Comparison of ENCODE assay signal across 23 mouse cellular contexts in genomic region chr12:99009430-99009829, GRCm38 (mm10).
A peak's percentile ranks its signal among the peaks of the same experiment; 100 is the strongest.
DNase-seq lines count a peak whose midpoint lies in the region; ATAC-seq and TF ChIP-seq lines count a peak whose summit lies in the region.
"Had no signal": no experiment of that assay in that cellular context is flagged by ENCODE, and none has a peak within 500 bp of the region (broad histone marks: within the 10 kb centered on the region; RNA-seq: fewer than 3 reads in every experiment).

No protein-coding gene starts in this region.

- ATAC-seq in midbrain, embryonic 16.5 days = peak; percentile 25; the same call in 1 of the 2 replicates
- ATAC-seq in megakaryocyte, adult 5-6 weeks (ENCODE audit: poor library complexity, severe bottlenecking) = no peak
- ATAC-seq: activated CD4-positive, CD25-positive, alpha-beta regulatory T cell, adult 4 months had no signal

- intact Hi-C loops in heart, adult 2 months (cut with DNase I) = no loop called here

- no peak overlapping the region for H3K4me3 ChIP-seq in heart, adult 2 months
- no peak overlapping the region for H3K4me3 ChIP-seq in midbrain, embryonic 10.5 days
- H3K4me3 ChIP-seq in midbrain, embryonic 16.5 days (ENCODE audit: low read depth, low read length) = no peak overlapping the region
- H3K4me3 ChIP-seq: gastrocnemius, adult 2 months; limb, embryonic 10.5 days; liver, embryonic 15.5 days; lung, embryonic 15.5 days had no signal

- no peak overlapping the region for H3K9ac ChIP-seq in heart, adult 2 months (ENCODE audit: low read depth, low read length)
- no peak overlapping the region for H3K9ac ChIP-seq in midbrain, embryonic 16.5 days (ENCODE audit: low read depth, low read length)
- H3K9ac ChIP-seq: liver, embryonic 15.5 days; lung, embryonic 15.5 days had no signal

- TF ChIP-seq CTCF in heart, adult 2 months (IDR thresholded peaks at IDR 0.05) = no peak

- H3K27me3 ChIP-seq in heart, adult 2 months (ENCODE audit: control insufficient read depth, insufficient read depth, low read length) = no peaks in the 10 kb centered on the region
- H3K27me3 ChIP-seq in midbrain, embryonic 10.5 days (ENCODE audit: low read depth, poor library complexity, severe bottlenecking) = no peaks in the 10 kb centered on the region
- no peaks in the 10 kb centered on the region for H3K27me3 ChIP-seq in midbrain, embryonic 16.5 days (ENCODE audit: control insufficient read depth, insufficient read depth, low read depth, low read length)
- H3K27me3 ChIP-seq: liver, embryonic 15.5 days; lung, embryonic 15.5 days had no signal

- WGBS in heart, adult 2 months = 75% methylated on average over 4 of the region's 4 CpGs
- WGBS in midbrain, embryonic 10.5 days = 17% methylated on average over 4 of the region's 4 CpGs
- WGBS in midbrain, embryonic 16.5 days = 13% methylated on average over 4 of the region's 4 CpGs

- no peak for TF ChIP-seq EP300 in heart, adult 2 months (IDR thresholded peaks at IDR 0.05; ENCODE audit: insufficient read depth, low read depth, low read length)

- no peak for TF ChIP-seq POLR2A in heart, adult 2 months (IDR thresholded peaks at IDR 0.05; ENCODE audit: insufficient read depth, low read depth, low read length)

- H3K9me3 ChIP-seq in midbrain, embryonic 10.5 days (replicated peaks) = peaks cover 6% of the 10 kb centered on the region
- H3K9me3 ChIP-seq in midbrain, embryonic 16.5 days (replicated peaks; ENCODE audit: control insufficient read depth, low read length, poor library complexity, severe bottlenecking) = no peaks in the 10 kb centered on the region
- H3K9me3 ChIP-seq: limb, embryonic 10.5 days; liver, embryonic 15.5 days; lung, embryonic 15.5 days had no signal

- no peaks in the 10 kb centered on the region for H3K79me2 ChIP-seq in heart, adult 2 months (replicated peaks; ENCODE audit: control insufficient read depth, insufficient read depth, low read length)

- no peak overlapping the region for H3K27ac ChIP-seq in heart, adult 2 months
- H3K27ac ChIP-seq in midbrain, embryonic 10.5 days (replicated peaks) = peak overlapping the region; percentile 92
- H3K27ac ChIP-seq in midbrain, embryonic 16.5 days (ENCODE audit: low read length) = peak overlapping the region; percentile 18
- H3K27ac ChIP-seq: gastrocnemius, adult 2 months; kidney, postnatal 0 days; limb, embryonic 10.5 days; liver, embryonic 15.5 days; lung, embryonic 15.5 days had no signal

- H3K4me2 ChIP-seq in midbrain, embryonic 16.5 days (ENCODE audit: low read length) = no peak overlapping the region
- H3K4me2 ChIP-seq: heart, embryonic 11.5 days; liver, embryonic 15.5 days; lung, embryonic 15.5 days had no signal

- H3K36me3 ChIP-seq in heart, adult 2 months (ENCODE audit: control insufficient read depth, insufficient read depth, low read length) = no peaks in the 10 kb centered on the region
- no peaks in the 10 kb centered on the region for H3K36me3 ChIP-seq in midbrain, embryonic 10.5 days
- H3K36me3 ChIP-seq in midbrain, embryonic 16.5 days (ENCODE audit: control insufficient read depth, insufficient read depth, low read length) = no peaks in the 10 kb centered on the region
- H3K36me3 ChIP-seq: limb, embryonic 10.5 days; liver, embryonic 15.5 days; lung, embryonic 15.5 days had no signal

- DNase-seq in heart, adult 11 months = peak; percentile 42
- DNase-seq in heart, adult 2 months = no peak
- peak; percentile 21 for DNase-seq in embryo, embryonic 10.5 days (ENCODE audit: low spot score)
- peak; percentile 20 for DNase-seq in midbrain, embryonic 10.5 days (ENCODE audit: low spot score)
- no peak for DNase-seq in frontal cortex, postnatal 36 days (ENCODE audit: low spot score in 2 of 2)
- no peak for DNase-seq in left cerebral cortex, adult 11 months (ENCODE audit: low spot score)
- DNase-seq: adrenal gland, adult 8-10 months; cerebellum, adult 2 months; cerebellum, postnatal 36 days; gastrocnemius, adult 2 months; kidney, adult 2 months; liver; lung, postnatal 4 days; right cerebral cortex, postnatal 25 days; thymus, postnatal 14 days had no signal

- H3K4me1 ChIP-seq in heart, adult 2 months (ENCODE audit: control insufficient read depth, insufficient read depth, low read length) = no peaks in the 10 kb centered on the region
- peaks cover 45% of the 10 kb centered on the region for H3K4me1 ChIP-seq in midbrain, embryonic 10.5 days
- H3K4me1 ChIP-seq in midbrain, embryonic 16.5 days (ENCODE audit: control insufficient read depth, insufficient read depth, low read length) = peaks cover 26% of the 10 kb centered on the region
- H3K4me1 ChIP-seq: liver, embryonic 15.5 days had no signal

Comparison
In these comparisons a context has a peak if more than half of its experiments do, and no peak if none do; other contexts are left out.
1. DNase-seq: peak in heart, adult 11 months (single experiment), embryo, embryonic 10.5 days (single experiment) and midbrain, embryonic 10.5 days (single experiment); none in heart, adult 2 months (0 of 2), frontal cortex, postnatal 36 days (0 of 2) and left cerebral cortex, adult 11 months (single experiment).